Mouse (Mus musculus) G1E (cell line): Measurements from ENCODE around the gene Kdsr.

Experiments
- CTCF ChIP-seq: IDR thresholded peaks from 2 replicates; pipeline ENCODE4 v1.5.1; 2012; ENCODE audit warnings: low read depth, low read length, inconsistent platforms, mixed read lengths
- GATA1 ChIP-seq: IDR thresholded peaks from 2 replicates; pipeline ENCODE4 v1.6.1; 2012; ENCODE audit warnings: borderline replicate concordance, low read length, inconsistent platforms, mixed read lengths

GRCm38 (mm10) chr1:106710202-106710601 is 49.3 kb downstream of the Kdsr start:
- TF ChIP-seq CTCF (no peak), GATA1 (no peak)
